Mouse (Mus musculus): Measurements from ENCODE around the gene Ppp1r1b. TPM values are rescaled to one million over a fixed set of nuclear protein-coding genes. Genes with fewer than 3 reads are reported as not detected.
A peak's percentile ranks its signal among the peaks of the same experiment; 100 is the strongest.

Gene Ppp1r1b
- polyA plus RNA-seq, 1 experiment from 2014 or later = 7.0 TPM

DNA sequence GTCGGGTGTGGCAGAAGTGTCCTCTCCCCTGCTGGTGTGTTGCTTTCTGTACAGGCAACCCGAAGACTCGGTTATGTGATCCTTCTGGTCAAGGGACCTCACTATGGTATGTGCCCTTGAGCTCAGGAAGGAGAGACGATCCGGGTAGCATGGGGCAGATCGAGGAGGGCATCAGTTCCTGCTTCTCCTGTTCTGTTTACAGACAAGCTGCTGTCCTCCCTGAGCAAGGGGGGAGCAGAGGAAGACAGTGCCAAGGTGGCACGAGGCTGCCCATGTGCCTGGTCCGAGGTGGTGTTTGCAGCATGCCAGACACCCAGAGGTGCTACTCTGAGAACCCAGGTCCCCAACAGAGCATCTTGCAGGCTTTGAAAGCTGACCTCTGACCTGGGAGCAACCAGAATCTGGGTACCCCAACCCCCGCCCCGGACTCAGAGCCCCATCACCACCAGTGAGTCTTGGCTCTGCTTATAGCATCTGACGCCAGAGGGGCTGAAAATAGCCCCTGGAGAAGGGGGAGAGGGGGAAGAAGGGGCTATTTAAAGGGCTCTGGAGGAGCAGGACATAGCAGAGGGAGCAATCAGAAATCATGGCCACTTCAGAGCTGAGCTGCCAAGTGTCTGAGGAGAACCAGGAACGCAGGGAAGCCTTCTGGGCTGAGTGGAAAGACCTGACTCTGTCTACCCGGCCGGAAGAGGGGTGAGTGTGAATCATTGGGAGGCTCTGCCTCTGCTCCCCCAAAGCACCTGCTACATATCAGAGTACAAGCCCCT, 35.2 kb downstream of the Ppp1r1b start, which contains the start of gene Tcap:
TSS of gene Tcap (plus strand) at position 551 of the 770 bp plus-strand sequence.
- Histone ChIP-seq H3K4me1 (replicated peaks; ENCODE audit: control insufficient read depth, insufficient read depth) (no peaks in the 10 kb centered on the region), H3K27me3 (ENCODE audit: control insufficient read depth, insufficient read depth, low read length) (peaks cover 4% of the 10 kb centered on the region; the same call in 1 of the 2 replicates), H3K27ac (replicated peaks) (no peak within 1 kb of the TSS), H3K9ac (ENCODE audit: low read length) (no peak within 1 kb of the TSS), H3K9me3 (ENCODE audit: control insufficient read depth, low read length) (no peaks in the 10 kb centered on the region), H3K4me3 (ENCODE audit: low read depth, low read length) (no peak within 1 kb of the TSS), H3K36me3 (ENCODE audit: control insufficient read depth, insufficient read depth, low read length) (peaks cover 6% of the 10 kb centered on the region; the same call in 1 of the 2 replicates), H3K4me2 (replicated peaks; ENCODE audit: low read depth) (no peak within 1 kb of the TSS)
- ATAC-seq (ENCODE audit: low FRiP score, low TSS enrichment) (no peak), DNase-seq (ENCODE audit: low spot score) (no peak)
- TF ChIP-seq CTCF (IDR thresholded peaks at IDR 0.05; ENCODE audit: low read depth) (no peak), EP300 (optimal IDR thresholded peaks at IDR 0.05) (no peak)
- WGBS = 56% methylated on average over 14 of the region's 14 CpGs

DNA sequence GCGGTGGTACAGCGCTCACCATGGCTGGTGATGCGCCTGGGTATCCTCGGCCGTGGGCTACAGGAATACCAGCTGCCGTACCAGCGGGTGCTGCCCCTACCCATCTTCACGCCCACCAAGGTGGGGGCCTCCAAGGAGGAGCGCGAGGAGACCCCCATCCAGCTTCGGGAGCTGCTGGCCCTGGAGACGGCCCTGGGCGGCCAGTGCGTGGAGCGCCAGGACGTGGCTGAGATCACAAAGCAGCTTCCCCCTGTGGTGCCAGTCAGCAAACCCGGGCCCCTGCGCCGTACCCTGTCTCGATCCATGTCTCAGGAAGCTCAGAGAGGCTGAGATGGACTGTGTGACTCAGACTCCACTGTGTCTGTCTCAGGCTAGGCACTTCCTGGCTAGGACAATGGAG, 36.0 kb downstream of the Ppp1r1b start:
- no peak overlapping the region for H3K9ac ChIP-seq (ENCODE audit: low read length)
- 79% methylated on average over 20 of the region's 20 CpGs for WGBS
- ATAC-seq (ENCODE audit: low FRiP score, low TSS enrichment) (no peak), DNase-seq (ENCODE audit: low spot score) (no peak)
- no peak overlapping the region for H3K4me2 ChIP-seq (replicated peaks; ENCODE audit: low read depth)
- no peak overlapping the region for H3K27ac ChIP-seq (replicated peaks)
- H3K9me3 ChIP-seq (ENCODE audit: control insufficient read depth, low read length) = no peaks in the 10 kb centered on the region
- H3K4me3 ChIP-seq (ENCODE audit: low read depth, low read length) = no peak overlapping the region
- TF ChIP-seq EP300 (optimal IDR thresholded peaks at IDR 0.05) (no peak), CTCF (IDR thresholded peaks at IDR 0.05; ENCODE audit: low read depth) (no peak)
- H3K27me3 ChIP-seq (ENCODE audit: control insufficient read depth, insufficient read depth, low read length) = peaks cover 4% of the 10 kb centered on the region; the same call in 1 of the 2 replicates
- no peaks in the 10 kb centered on the region for H3K36me3 ChIP-seq (ENCODE audit: control insufficient read depth, insufficient read depth, low read length)
- H3K4me1 ChIP-seq (replicated peaks; ENCODE audit: control insufficient read depth, insufficient read depth) = no peaks in the 10 kb centered on the region

DNA sequence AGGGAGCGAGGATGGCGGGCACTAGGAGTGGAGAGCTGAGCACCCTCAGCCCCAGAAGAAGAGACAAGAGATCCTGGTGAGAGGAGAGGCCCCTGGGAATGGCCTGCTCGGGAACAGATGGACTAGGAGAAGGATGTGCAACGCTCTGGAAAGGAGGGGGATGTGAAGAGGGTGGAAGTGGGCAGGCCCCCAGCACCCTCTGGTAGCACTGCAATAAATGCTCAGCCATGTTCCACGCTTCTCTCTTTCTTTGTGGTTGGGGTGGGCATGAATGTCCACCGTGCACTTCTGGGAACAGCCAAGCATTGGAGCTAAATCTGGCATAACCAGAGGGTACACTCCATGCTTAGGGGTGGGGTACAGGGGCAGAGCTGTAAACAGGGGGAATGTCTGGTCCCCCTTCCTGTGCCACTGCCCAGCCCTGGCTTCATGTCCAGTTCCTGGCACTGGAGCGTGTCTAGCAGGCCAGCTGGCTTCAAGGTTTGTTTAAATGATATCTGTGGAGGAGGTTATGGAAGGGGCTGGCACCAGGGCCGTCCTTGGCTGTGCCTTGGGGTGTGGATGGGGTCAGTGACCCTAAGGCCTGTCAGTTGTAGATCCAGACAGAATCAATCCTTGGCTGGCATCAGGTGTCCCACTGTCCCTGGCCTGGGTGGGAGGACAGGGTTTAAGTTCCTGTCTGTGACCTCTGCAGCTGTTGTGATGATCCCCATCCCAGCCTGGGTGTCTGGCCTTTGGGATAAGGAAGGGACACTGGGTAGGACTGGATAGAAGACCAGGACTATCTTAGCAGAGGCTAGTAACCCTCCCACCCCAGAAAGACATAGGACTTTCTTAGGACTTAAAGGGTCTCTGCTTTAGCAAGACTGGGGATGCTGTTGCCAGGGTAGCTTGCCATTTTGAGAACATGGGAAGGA, 36.8 kb downstream of the Ppp1r1b start:
- WGBS = 63% methylated on average over 8 of the region's 8 CpGs
- Histone ChIP-seq H3K27me3 (ENCODE audit: control insufficient read depth, insufficient read depth, low read length) (peaks cover 4% of the 10 kb centered on the region; the same call in 1 of the 2 replicates), H3K4me2 (replicated peaks; ENCODE audit: low read depth) (no peak overlapping the region), H3K9ac (ENCODE audit: low read length) (no peak overlapping the region), H3K36me3 (ENCODE audit: control insufficient read depth, insufficient read depth, low read length) (no peaks in the 10 kb centered on the region), H3K4me3 (ENCODE audit: low read depth, low read length) (no peak overlapping the region), H3K27ac (replicated peaks) (no peak overlapping the region), H3K9me3 (ENCODE audit: control insufficient read depth, low read length) (no peaks in the 10 kb centered on the region), H3K4me1 (replicated peaks; ENCODE audit: control insufficient read depth, insufficient read depth) (no peaks in the 10 kb centered on the region)
- DNase-seq (ENCODE audit: low spot score) (no peak), ATAC-seq (ENCODE audit: low FRiP score, low TSS enrichment) (no peak)
- TF ChIP-seq CTCF (IDR thresholded peaks at IDR 0.05; ENCODE audit: low read depth) (no peak), EP300 (optimal IDR thresholded peaks at IDR 0.05) (no peak)

DNA sequence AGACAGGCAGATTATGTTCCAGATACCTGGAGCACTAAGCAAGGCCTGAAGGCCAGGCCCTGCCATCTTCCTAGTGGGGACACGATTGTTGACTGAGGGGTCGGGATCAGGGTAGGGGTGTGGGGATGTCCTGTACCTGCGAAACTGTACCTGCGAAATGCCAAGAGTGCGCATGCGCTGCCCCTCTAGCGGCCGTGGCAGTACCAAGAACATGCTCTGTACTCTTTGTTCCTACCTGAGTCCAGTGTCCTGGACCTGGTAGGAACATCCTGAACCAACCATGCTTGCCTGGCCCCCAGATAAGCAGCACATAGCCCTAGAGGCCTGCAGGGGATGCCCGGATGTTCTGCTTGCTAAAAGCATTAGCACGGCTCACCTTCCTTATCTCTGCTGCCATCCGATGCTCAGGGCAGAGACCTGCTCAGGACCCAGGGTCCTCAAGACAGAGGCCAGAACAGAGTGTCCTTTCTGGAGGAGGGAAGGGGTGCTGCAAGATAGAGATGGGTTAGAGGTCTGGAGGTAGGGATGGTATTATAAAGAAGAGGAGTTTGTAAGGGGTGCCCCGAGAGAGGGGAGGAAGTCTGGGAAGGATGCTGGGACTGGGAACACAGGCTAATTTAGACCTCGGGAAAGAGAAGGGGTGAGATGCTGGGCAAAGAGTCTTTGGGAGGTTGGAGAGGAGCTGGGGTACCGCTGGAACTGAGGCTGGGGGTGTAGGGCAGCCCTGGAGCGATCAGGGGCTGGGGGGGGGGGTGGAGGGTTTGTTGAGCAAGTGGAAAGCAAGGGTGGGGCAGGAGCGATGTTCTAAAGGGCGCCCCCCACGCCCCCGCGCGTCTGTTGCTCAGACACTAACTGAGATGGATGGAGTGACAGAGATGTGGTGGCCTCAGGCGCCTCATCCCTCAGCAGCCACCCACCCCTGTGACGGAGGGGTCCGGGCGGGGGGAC, 37.7 kb downstream of the Ppp1r1b start, which contains the start of gene Pnmt:
TSS of gene Pnmt (plus strand) at position 813 of the 948 bp plus-strand sequence.
- TF ChIP-seq EP300 (optimal IDR thresholded peaks at IDR 0.05) (no peak), CTCF (IDR thresholded peaks at IDR 0.05; ENCODE audit: low read depth) (no peak)
- H3K4me2 ChIP-seq (replicated peaks; ENCODE audit: low read depth) = no peak within 1 kb of the TSS
- no peaks in the 10 kb centered on the region for H3K36me3 ChIP-seq (ENCODE audit: control insufficient read depth, insufficient read depth, low read length)
- H3K27me3 ChIP-seq (ENCODE audit: control insufficient read depth, insufficient read depth, low read length) = peaks cover 4% of the 10 kb centered on the region; the same call in 1 of the 2 replicates
- H3K4me3 ChIP-seq (ENCODE audit: low read depth, low read length) = no peak within 1 kb of the TSS
- no peaks in the 10 kb centered on the region for H3K9me3 ChIP-seq (ENCODE audit: control insufficient read depth, low read length)
- H3K9ac ChIP-seq (ENCODE audit: low read length) = no peak within 1 kb of the TSS
- H3K27ac ChIP-seq (replicated peaks) = no peak within 1 kb of the TSS
- no peaks in the 10 kb centered on the region for H3K4me1 ChIP-seq (replicated peaks; ENCODE audit: control insufficient read depth, insufficient read depth)
- 52% methylated on average over 25 of the region's 25 CpGs for WGBS
- DNase-seq (ENCODE audit: low spot score) (no peak), ATAC-seq (ENCODE audit: low FRiP score, low TSS enrichment) (no peak)

DNA sequence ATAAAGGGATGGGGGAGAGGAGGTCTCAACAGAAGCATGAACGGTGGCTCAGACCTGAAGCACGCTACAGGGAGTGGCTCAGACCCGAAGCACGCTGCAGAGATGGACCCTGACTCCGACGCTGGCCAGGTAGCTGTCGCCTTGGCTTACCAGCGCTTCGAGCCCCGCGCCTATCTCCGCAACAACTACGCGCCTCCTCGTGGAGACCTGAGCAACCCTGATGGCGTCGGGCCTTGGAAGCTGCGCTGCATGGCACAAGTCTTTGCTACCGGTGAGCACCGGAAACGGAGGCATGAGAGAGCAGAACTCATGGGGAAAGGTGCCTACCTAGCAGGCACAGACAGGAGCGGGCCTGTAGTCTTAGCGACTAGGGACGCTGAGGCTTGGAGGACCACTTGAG, 38.4 kb downstream of the Ppp1r1b start:
- TF ChIP-seq EP300 (optimal IDR thresholded peaks at IDR 0.05) (no peak), CTCF (IDR thresholded peaks at IDR 0.05; ENCODE audit: low read depth) (peak; percentile 42)
- Histone ChIP-seq H3K9me3 (ENCODE audit: control insufficient read depth, low read length) (no peaks in the 10 kb centered on the region), H3K36me3 (ENCODE audit: control insufficient read depth, insufficient read depth, low read length) (no peaks in the 10 kb centered on the region), H3K27me3 (ENCODE audit: control insufficient read depth, insufficient read depth, low read length) (peaks cover 4% of the 10 kb centered on the region; the same call in 1 of the 2 replicates), H3K9ac (ENCODE audit: low read length) (no peak overlapping the region), H3K4me2 (replicated peaks; ENCODE audit: low read depth) (no peak overlapping the region), H3K4me1 (replicated peaks; ENCODE audit: control insufficient read depth, insufficient read depth) (no peaks in the 10 kb centered on the region), H3K27ac (replicated peaks) (no peak overlapping the region), H3K4me3 (ENCODE audit: low read depth, low read length) (no peak overlapping the region)
- 11% methylated on average over 24 of the region's 24 CpGs for WGBS
- ATAC-seq (ENCODE audit: low FRiP score, low TSS enrichment) (no peak), DNase-seq (ENCODE audit: low spot score) (peak; percentile 45)
